Mouse (Mus musculus) myocyte (in vitro differentiated cells): ENCODE results near the gene Plcb4.

Experiments used
- E2F4 ChIP-seq: IDR thresholded peaks from one replicate; pipeline ENCODE4 v1.6.1; 2011; ENCODE audit warnings: mild to moderate bottlenecking, control low read depth, moderate library complexity; ENCODE audit not compliant: insufficient read depth
- MYOD1 ChIP-seq, 3 experiments: IDR thresholded peaks; one replicate each; pipeline ENCODE4 v1.6.1; 2011; ENCODE audit warnings: control low read depth in 2 of 3, low read depth in 2 of 3, mild to moderate bottlenecking in 2 of 3, moderate library complexity in 1 of 3; ENCODE audit not compliant: insufficient read length in 2 of 3, control insufficient read depth in 1 of 3
- POLR2A ChIP-seq: IDR thresholded peaks from one replicate; pipeline ENCODE4 v1.6.1; 2011; ENCODE audit warnings: low read depth, mild to moderate bottlenecking, control low read depth, moderate library complexity; ENCODE audit not compliant: insufficient read length
- TCF12 ChIP-seq: IDR thresholded peaks from one replicate; pipeline ENCODE4 v1.6.1; 2011; ENCODE audit warnings: mild to moderate bottlenecking, control low read depth; ENCODE audit not compliant: poor library complexity, insufficient read depth, severe bottlenecking

DNA sequence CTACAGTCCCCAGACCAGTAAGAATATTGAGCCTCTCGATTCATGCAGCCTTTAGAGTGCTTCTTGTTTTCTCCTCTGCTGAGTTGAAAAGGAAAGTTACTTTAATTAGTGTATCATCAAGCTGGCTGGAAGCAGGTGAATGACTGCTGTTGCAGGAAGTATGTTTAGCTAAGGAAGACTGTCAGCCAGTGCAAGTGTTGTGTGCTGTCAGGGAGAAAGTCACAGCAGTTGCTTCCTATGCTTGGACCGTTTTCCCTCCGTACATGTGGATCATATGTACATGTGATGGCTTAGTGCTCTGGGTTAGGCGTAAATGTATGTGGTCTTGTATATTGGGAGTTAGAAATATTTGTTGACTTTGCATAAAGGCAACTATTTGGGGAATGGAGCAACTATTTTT, 69.1 kb downstream of the Plcb4 start:
- TF ChIP-seq POLR2A, result no peak
- TF ChIP-seq E2F4, result no peak
- TF ChIP-seq TCF12, result no peak
- no peak for TF ChIP-seq MYOD1 (IDR thresholded peaks at IDR 0.05; ENCODE audit: control insufficient read depth in 1 of 3, insufficient read length in 2 of 3, low read depth in 2 of 3)
